Mouse (Mus musculus) ovary, postnatal 14 days (tissue): ENCODE results near the gene Ssxb2.
"Not testable (repeated sequence)": the region's sequence is repeated elsewhere in the genome, so short reads cannot be mapped to it uniquely, and the experiment has no call there.

Source experiments
- DNase-seq: peaks from one replicate; pipeline ENCODE4 v3.0.0; 2022; ENCODE audit warnings: low spot score

Ssxb2 gene

DNA sequence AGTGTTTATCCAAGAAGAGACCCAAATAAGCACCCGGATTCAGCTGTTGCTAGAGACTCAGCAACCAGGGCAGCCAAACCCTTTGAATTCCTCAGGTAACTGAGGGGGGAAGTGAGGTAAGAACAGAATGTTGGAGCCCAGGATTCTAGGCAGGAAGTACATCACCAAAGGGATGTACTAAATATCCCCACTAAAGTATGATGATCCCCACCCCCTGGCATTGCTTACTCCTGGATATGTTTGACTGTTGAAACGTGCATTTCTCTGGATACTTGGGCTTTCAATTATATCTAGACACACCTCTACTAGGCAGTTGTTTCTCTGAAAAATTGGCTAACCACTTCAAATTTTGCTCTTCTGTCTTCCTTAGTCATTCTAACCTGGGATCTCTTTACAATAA, at the start of gene Ssxb2:
Gene Ssxb2 (minus strand): TSS at position 101 of the 400 bp plus-strand sequence.
- DNase-seq: not testable (repeated sequence)

DNA sequence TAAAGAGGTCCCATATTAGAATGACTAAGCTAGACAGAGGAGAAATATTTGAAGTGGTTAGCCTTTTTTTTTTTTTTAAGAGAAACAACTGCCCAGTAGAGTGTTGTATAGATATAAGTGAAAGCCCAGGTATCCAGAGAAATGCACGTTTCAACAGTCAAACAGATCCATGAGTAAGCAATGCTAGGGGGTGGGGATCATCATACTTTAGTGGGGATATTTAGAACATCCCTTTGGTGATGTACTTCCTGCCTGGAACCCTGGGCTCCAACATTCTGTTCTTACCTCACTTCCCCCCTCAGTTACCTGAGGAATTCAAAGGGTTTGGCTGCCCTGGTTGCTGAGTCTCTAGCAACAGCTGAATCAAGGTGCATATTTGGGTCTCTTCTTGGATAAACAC, 48.5 kb downstream of the Ssxb2 start, which contains the start of gene Ssxb1:
Gene Ssxb1 (plus strand): TSS at position 301 of the 400 bp plus-strand sequence.
- DNase-seq: not testable (repeated sequence)
